Mouse (Mus musculus) liver, adult 2 months (tissue): Measurements from ENCODE around the gene Pard3. TPM values are rescaled to one million over a fixed set of nuclear protein-coding genes. Genes with fewer than 3 reads are reported as not detected.

Source experiments
- DNase-seq: peaks from one replicate; pipeline ENCODE4 v3.0.0-alpha.2; 2011; ENCODE audit warnings: low read depth, low spot score; ENCODE audit errors: extremely low read depth
- H3K27ac ChIP-seq: fragments of 200-500 bp; replicated peaks from 2 replicates; pipeline ENCODE4 v1.5.1; 2012; ENCODE audit warnings: low read depth, mild to moderate bottlenecking, control low read depth, inconsistent platforms, low read length; ENCODE audit not compliant: insufficient read depth
- H3K27me3 ChIP-seq: fragments of 200-500 bp; 2 replicates; pipeline ENCODE4 v1.6.1; 2012; ENCODE audit warnings: mild to moderate bottlenecking, moderate library complexity, low read length, inconsistent platforms; ENCODE audit not compliant: control insufficient read depth, insufficient read depth
- H3K36me3 ChIP-seq: fragments of 200-500 bp; 2 replicates; pipeline ENCODE4 v1.6.1; 2012; ENCODE audit warnings: low read length, inconsistent platforms; ENCODE audit not compliant: control insufficient read depth, insufficient read depth
- H3K4me1 ChIP-seq: fragments of 200-500 bp; 2 replicates; pipeline ENCODE4 v1.6.1; 2011; ENCODE audit warnings: low read length; ENCODE audit not compliant: control insufficient read depth, insufficient read depth
- H3K4me3 ChIP-seq: fragments of 200-500 bp; 2 replicates; pipeline ENCODE4 v1.5.1; 2011; ENCODE audit warnings: low read depth, mild to moderate bottlenecking, control low read depth, low read length, moderate library complexity; ENCODE audit not compliant: insufficient read depth
- H3K79me2 ChIP-seq: fragments of 200-500 bp; 2 replicates; pipeline ENCODE4 v1.6.1; 2012; ENCODE audit warnings: inconsistent platforms, mild to moderate bottlenecking, low read length, moderate library complexity; ENCODE audit not compliant: control insufficient read depth, insufficient read depth
- H3K9ac ChIP-seq: fragments of 200-500 bp; 2 replicates; pipeline ENCODE4 v1.6.1; 2012; ENCODE audit warnings: low read depth, mild to moderate bottlenecking, control low read depth, inconsistent platforms, low read length
- CTCF ChIP-seq: fragments of 200-500 bp; IDR thresholded peaks from 2 replicates; pipeline ENCODE4 v1.5.1; 2011; ENCODE audit warnings: low read depth, low read length, control low read depth
- POLR2A ChIP-seq: fragments of 200-500 bp; IDR thresholded peaks from 2 replicates; pipeline ENCODE4 v1.6.1; 2011; ENCODE audit warnings: low read length, control low read depth; ENCODE audit not compliant: insufficient read depth; ENCODE audit errors: extremely low read depth
- WGBS: fragments of 180-500 bp; shearing (Covaris S2); methylation state at CpG from one replicate; pipeline ENCODE4 v1.1.7; 2018; 5-methylcytosine and 5-hydroxymethylcytosine counted together
- polyA plus RNA-seq: library from polyadenylated mRNA; depleted of rRNA; stranded (reverse); fragments of >200 nt; gene quantifications from 2 replicates; pipeline ENCODE4 v1.2.3, GENCODE M21; 2012
- total RNA-seq: library from RNA; depleted of rRNA; stranded (reverse); fragments of >200 nt; gene quantifications from 2 replicates; pipeline ENCODE4 v1.2.3, GENCODE M21; 2014

Pard3 gene
- total and polyA plus RNA-seq, 2 experiments, result 47.4 to 61.4 TPM

DNA sequence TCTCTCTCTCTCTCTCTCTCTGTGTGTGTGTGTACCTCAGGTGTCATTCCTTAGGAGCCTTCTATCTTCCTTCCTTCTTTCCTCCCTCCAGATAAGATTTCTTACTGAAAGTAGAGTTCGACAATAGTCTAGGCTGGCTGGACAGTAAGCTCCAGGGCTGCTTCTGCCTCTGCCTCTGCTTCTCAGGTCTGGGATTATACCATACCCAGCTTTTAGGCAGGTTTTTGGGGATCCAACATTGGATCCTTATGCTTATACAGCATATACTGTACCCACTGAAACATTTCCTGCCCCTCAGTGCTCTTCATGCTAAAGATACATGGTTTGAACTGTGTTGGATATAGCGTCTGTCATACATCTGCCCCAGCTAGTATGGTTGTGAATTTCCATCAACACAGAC is 536.9 kb downstream of the Pard3 start:
- 93% methylated on average over 2 of the region's 2 CpGs for WGBS
- Histone ChIP-seq H3K4me1 (no peaks in the 10 kb centered on the region), H3K27me3 (no peaks in the 10 kb centered on the region), H3K36me3 (peaks cover 6% of the 10 kb centered on the region), H3K79me2 (no peaks in the 10 kb centered on the region), H3K4me3 (no peak overlapping the region), H3K9ac (no peak overlapping the region), H3K27ac (no peak overlapping the region)
- DNase-seq, result no peak
- no peak for TF ChIP-seq CTCF
- no peak for TF ChIP-seq POLR2A

DNA sequence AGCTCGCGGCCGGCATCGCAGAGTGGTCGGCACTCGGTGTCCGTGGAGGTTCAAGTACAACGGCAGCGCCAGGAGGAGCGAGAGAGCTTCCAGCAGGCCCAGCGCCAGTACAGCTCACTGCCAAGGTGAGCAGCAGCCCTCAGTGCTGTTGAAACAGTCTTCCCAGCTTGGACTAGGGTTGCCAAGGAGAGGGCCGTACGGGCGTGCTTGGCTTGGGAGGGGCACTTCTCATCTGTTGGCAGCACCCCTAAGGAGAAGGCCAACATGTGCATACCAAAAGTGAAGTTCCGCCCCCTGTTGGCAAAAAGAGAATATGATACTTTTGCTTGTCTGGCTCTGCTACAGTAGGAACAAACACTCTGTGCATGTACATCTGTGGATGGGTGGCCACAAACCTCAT is 539.4 kb downstream of the Pard3 start:
- Histone ChIP-seq H3K27ac (no peak overlapping the region), H3K4me1 (no peaks in the 10 kb centered on the region), H3K79me2 (no peaks in the 10 kb centered on the region), H3K27me3 (no peaks in the 10 kb centered on the region), H3K36me3 (peaks cover 6% of the 10 kb centered on the region), H3K4me3 (no peak overlapping the region), H3K9ac (no peak overlapping the region)
- no peak for TF ChIP-seq POLR2A
- TF ChIP-seq CTCF, result no peak
- DNase-seq, result peak; percentile 21
- WGBS, result 70% methylated on average over 15 of the region's 15 CpGs

DNA sequence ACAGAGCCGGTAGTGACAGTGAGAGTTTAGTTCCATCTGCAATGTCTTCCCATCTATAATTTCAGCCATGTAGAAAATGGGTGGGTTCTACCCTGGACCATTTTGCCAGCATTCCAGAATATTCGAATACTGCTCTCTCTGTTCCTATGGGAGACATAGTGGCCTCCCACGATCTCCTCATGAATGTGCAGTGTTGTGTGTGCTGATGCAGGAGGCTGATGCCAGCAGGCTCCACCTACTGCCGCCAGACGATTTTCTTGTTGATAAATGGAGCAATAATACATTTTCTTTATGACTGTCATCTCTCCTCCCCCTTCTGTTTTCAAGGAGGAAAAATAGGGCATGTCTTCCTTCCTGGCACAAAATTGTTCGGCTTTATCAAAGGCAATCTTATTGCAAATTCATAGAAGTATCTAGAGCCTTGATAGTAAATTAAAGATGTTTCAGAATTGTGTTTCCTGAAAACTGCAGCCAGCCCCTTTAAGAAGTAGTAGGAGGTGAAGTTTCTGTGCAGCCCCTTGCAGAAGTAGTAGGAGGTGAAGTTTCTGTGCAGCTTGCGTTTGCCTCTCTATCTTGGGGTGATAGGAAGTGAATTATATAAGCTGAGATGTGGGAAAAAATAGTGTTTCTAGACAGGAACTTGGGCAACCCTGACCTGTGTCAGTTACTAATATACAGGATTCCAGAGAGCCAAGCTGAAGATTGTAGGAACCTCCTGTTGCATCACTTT is 545.0 kb downstream of the Pard3 start:
- Histone ChIP-seq H3K36me3 (peaks cover 2% of the 10 kb centered on the region; the same call in 1 of the 2 replicates), H3K4me3 (no peak overlapping the region), H3K27me3 (no peaks in the 10 kb centered on the region), H3K79me2 (no peaks in the 10 kb centered on the region), H3K9ac (no peak overlapping the region), H3K4me1 (no peaks in the 10 kb centered on the region), H3K27ac (no peak overlapping the region)
- no peak for DNase-seq
- 79% methylated on average over 7 of the region's 7 CpGs for WGBS
- TF ChIP-seq POLR2A, result no peak
- no peak for TF ChIP-seq CTCF

DNA sequence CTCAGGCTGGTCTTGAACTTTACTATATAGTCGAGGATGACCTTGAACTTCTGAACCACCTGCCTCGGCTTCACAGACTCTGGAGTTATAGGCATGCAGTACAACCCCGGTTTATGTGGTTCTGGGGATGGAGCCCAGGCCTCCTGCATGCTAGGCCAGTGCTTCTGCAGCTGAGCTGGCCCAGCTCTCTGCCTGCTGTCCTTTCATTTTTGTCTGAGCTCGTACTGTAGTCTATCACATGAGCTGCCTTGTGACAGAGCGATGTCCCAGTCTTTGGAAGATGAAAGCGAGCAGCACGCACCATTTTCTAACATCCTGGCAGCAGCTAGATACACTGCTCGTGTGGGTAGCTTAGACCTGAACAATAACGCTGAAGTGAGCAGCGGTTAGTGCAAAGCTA is 545.6 kb downstream of the Pard3 start:
- Histone ChIP-seq H3K27me3 (no peaks in the 10 kb centered on the region), H3K79me2 (no peaks in the 10 kb centered on the region), H3K36me3 (no peaks in the 10 kb centered on the region; the same call in 1 of the 2 replicates), H3K4me3 (no peak overlapping the region), H3K4me1 (no peaks in the 10 kb centered on the region), H3K9ac (no peak overlapping the region), H3K27ac (no peak overlapping the region)
- TF ChIP-seq CTCF, result no peak
- DNase-seq, result no peak
- 81% methylated on average over 10 of the region's 10 CpGs for WGBS

DNA sequence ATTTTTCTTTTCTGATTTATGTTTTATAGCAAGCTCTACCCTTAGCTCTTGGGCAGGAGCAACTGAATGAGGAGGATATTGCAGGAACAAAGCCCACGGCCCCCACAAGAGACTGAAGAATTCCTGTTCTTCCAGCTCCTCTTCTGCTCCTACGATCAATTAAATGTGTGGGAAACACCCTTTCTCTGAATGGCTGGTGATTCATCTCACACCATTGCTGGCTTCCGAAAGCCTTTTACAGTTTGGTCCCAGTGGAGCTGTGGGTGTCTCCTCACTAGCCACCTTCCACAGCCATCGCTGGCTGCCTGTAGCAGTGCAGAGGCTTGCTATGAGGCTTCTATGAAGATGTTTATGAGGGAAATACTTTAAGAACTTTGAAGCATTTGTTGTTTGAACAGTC is 550.5 kb downstream of the Pard3 start:
- no peak overlapping the region for H3K9ac ChIP-seq
- 96% methylated on average over 4 of the region's 4 CpGs for WGBS
- H3K4me3 ChIP-seq, result no peak overlapping the region
- no peaks in the 10 kb centered on the region for H3K79me2 ChIP-seq
- TF ChIP-seq POLR2A (no peak), CTCF (no peak)
- no peak overlapping the region for H3K27ac ChIP-seq
- no peak for DNase-seq
- H3K4me1 ChIP-seq, result no peaks in the 10 kb centered on the region
- no peaks in the 10 kb centered on the region; the same call in 1 of the 2 replicates for H3K36me3 ChIP-seq
- H3K27me3 ChIP-seq, result no peaks in the 10 kb centered on the region

DNA sequence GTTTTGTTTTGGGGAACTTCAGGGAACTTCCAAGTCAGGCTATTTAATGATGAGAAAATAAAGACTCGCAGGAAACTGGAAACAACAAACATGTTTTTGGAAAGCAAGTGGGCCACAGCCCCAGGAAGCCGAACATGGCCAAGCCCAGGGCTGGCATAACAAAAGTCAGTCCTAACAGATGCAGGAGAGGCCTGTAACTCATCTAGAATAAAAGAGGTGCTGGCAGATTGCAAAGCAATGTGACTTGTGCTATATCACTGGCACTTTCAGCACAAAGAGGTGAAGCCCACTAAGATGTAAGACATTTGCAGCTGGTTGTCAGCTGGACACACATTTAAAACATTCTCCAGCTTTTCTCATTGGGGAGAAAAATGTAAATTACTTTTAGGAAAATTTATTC is 553.0 kb downstream of the Pard3 start:
- TF ChIP-seq POLR2A, result no peak
- TF ChIP-seq CTCF, result no peak
- 88% methylated on average over 2 of the region's 2 CpGs for WGBS
- Histone ChIP-seq H3K79me2 (no peaks in the 10 kb centered on the region), H3K9ac (no peak overlapping the region), H3K36me3 (no peaks in the 10 kb centered on the region), H3K27me3 (no peaks in the 10 kb centered on the region), H3K27ac (no peak overlapping the region), H3K4me1 (no peaks in the 10 kb centered on the region), H3K4me3 (no peak overlapping the region)
- no peak for DNase-seq
